Mouse (Mus musculus) layer of hippocampus, postnatal 25 days (tissue): ENCODE results near the gene Ppp1r13b. TPM values are rescaled to one million over a fixed set of nuclear protein-coding genes. Genes with fewer than 3 reads are reported as not detected.

Experiments
- DNase-seq, 2 experiments: peaks; one replicate each; pipeline ENCODE4 v3.0.0; 2022; ENCODE audit warnings: mixed read lengths in 2 of 2, low spot score in 1 of 2; ENCODE audit errors: extremely low spot score in 1 of 2
- total RNA-seq, 2 experiments: library from RNA; stranded (reverse); gene quantifications; 2 replicates each; pipeline ENCODE4 v1.2.3; 2021

Ppp1r13b gene
- total RNA-seq, 2 experiments from 2014 or later, result 89.5 to 91.9 TPM

DNA sequence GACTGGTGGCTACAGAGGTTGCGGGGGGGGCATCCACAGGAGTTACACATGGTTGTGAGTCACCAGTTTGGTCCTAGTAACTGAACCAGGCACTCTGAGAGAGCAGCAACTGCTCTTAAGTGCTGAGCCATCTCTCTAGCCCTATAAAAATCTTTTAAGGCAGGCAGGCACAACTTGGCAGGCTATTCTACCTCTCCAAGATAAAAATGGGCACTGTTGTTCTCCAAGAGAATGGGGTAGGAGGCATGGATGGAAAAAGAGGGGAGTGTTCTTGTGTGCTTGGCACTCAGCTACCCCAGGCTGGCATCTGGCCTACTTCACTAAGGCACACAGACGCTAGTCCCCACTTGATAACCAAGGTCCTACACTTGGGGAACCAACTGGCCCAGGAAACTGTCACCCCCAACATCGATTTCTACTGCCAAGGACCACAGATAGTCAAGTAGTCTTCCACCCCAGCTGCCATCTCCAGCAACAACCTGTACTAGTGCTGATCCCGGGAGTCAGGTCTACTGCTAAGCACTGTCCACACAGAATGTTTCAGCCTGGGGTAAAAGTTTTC lies 19.5 kb downstream of the Ppp1r13b start:
- no peak for DNase-seq

DNA sequence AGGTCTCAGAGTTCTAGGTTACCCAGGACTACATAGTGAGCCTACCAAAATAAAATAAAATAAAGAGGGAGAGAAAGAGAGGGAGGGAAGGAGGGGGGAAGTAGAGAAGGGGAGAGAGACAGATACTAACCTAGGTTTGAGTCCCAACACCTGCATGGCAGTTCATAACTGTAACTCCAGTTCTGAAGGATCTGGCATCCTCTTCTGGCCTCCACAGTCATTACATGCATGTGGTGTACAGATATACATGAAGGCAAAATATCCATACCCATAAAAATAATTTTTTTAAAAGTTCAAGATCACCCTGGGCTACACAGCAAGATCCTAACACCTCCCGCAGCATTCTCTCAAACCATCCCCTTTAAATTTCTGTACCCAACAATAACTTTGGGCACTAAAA lies 20.9 kb downstream of the Ppp1r13b start:
- no peak for DNase-seq

DNA sequence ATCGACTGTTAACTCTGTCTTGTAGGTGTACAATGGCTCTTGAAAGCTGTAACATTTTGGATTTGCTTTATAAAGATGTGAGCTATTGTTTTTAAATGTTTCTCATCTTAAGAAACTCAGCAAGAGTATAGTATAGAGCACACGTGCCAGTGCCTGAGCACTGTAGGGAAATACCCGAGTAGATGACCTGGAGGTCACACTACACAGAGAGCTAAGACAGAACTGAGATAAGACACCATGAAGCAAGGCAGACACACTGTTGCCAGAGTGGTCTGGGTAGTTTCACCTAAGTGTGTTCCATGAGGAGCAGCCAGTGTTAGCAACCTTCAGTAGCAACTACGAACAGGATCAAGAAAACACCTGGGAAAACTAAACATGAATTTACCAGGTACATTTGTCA lies 25.1 kb downstream of the Ppp1r13b start:
- no peak for DNase-seq

DNA sequence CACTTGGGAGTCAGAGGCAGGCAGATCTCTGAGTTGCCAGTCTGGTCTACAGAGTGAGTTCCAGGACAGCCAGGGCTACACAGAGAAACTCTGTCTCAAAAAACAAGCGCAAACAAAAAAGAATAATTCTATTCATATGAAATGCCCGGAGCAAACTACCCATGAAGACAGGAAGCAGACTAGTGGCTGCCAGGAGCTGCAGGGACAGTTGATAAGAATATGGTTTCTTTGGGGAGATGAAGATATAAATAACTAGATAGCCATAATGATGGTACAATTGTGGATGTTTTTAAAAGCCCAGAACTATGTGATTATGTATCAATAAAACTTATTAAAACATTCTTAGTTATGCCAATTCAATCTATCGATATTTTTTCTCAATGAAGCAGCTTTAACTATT lies 25.9 kb downstream of the Ppp1r13b start:
- DNase-seq, result no peak

DNA sequence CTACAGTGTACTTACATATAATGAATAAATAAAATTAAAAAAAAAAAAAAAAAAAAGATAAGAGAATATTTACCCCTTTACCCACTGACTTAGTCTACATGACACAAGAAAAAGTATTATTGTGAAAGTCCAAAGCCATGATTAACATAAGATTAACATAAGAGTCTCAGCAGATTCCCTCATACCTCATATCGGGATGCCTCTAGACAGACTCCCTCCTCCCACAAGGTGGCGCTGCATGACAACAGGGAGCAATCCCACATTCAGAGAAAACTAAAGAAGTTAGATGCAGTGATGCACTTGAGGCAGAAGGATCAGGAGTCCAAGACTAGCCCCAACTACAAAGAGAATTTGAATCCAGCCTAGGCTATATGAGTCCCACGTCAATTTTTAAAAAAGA lies 29.7 kb downstream of the Ppp1r13b start:
- peak; percentile 44 to 93 for DNase-seq

DNA sequence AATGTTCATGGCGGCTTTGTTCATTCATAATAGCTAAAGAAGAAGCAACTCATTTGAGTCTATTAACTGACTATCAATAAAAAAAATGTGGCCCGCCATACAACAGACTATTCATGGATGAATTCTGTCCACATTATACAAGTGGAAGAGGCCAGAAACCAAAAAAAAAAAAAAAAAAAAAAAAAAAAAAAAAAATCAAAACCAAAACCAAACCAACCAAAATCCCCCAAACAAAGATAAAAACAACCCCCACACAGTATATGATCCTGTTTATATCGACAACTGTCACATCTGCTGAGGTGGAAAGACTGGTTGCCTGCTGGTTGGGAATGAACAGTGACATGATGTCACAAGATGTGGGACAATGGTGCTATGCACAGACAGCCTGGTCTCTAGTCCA lies 32.4 kb downstream of the Ppp1r13b start:
- no peak for DNase-seq

DNA sequence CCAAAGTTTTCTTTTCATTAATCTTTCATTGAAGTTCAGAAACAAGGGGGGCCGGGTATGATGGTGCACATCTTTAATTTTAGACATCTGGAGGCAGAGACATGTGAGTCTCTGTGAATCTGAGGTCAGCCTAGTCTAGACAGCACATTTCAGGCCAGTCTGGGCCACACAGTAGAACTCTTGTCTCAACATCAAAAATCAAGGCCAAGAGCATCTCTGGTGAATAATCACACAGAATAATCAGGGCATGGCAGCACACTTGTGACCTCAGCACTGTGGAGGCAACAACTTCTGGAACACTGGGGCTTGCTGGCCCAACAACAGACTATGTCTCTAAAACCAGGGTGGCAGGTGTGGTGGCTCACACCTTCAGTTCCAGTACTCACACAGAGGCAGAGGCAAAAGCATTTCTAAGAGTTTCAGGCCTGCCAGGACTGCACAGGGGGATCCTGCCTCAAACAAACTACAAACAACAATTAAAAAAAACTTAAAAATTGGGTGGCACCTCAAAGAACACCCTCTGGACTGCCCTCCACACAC lies 33.2 kb downstream of the Ppp1r13b start:
- DNase-seq, result no peak

DNA sequence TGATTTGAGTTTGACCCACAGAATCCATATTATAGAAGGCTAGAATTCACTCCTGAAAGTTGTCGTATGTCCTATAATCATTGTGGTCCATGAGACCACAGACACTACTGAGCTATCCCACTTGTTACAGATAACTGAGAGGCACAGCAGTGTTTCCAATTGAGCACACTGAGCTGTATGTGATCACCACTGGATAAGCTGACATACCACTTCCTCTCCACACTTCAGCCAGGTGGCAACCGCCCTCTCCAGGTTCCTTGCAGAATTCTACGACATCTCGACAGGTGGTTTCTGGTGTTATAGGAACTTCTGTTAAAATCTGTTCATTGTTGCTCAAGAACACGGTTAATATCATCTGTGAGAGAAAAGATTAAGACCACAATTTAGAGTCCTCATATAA lies 35.8 kb downstream of the Ppp1r13b start:
- DNase-seq, result no peak

DNA sequence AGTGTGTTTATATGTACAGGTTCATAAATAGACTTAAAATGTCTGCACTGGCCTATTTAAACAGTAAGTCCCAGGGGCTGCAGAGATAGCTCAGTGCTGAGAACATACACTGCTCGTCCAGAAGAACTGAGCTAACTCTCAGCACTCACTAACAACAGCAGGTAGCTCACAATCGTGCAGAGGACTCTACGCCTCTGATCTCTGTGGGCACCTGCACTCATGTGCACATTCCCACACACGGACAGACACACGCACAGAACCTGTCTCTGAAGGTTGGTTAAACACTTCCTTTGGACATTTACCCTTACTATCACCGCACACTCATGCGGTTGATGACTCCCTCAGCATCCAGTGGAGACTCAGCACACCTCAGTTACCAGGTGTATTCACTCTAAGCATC lies 37.1 kb downstream of the Ppp1r13b start:
- DNase-seq, result no peak

DNA sequence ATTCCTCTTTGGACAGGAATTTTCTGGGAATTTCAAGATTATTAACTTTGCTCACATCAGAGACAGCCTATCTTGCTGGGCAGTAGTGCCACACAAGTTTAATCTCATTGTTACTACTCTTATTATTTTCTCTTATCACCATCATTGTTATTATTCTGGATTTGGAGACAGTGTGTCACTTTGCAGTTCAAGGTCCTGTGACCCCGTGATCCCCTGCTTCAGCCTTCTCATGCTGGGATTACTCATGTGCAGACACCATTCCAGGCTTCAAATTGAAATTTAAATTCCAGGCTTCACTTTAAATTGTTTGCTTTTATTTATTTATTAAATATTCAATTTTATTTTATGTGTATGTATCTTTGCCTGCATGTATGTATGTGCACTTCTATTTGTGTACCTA lies 38.1 kb downstream of the Ppp1r13b start:
- no peak for DNase-seq

DNA sequence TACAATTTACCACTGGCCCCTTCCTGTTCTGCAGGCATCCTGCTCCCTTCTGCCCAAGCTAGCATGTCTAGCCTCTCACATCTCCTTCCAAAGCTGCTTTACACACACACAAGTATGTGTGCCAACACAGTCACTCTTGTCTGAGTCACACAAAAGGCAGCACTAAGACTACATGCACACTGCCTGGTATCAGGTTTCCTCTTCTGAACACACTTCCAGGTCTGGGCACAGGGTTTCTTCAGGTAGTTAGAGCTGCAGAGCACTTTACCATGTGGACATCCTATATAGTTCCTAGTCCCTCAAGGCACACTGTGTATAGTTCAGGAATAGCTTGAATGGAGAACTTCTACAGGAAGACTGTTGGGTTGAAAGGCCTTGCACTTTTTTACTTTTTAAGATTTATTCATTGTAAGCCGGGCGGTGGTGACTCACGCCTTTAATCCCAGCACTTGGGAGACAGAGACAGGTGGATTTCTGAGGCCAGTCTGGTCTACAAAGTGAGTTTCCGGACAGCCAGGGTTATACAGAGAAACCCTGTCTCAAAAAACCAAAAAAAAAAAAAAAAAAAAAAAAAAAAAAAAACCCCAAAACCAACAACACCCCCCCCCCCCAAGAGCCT lies 43.6 kb downstream of the Ppp1r13b start:
- DNase-seq, result no peak

DNA sequence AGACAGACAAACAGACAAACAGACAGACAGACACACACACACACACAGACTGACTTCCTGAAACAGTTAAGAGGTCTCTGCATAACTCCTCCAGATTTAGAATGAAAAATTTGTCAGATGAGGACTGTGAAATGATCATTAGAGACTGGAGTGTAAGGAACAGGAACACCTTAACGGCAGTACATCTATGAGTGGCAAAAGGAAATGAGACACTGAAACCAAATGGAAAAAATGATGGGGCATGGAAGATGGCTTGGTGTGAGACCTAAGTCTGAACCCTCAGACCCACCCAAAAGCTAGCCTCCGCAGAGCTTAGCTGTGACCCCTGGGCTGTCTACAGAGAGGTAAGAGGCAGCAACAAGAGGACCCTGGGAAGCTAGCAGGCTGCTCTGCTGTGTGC lies 52.5 kb downstream of the Ppp1r13b start:
- DNase-seq, result no peak

DNA sequence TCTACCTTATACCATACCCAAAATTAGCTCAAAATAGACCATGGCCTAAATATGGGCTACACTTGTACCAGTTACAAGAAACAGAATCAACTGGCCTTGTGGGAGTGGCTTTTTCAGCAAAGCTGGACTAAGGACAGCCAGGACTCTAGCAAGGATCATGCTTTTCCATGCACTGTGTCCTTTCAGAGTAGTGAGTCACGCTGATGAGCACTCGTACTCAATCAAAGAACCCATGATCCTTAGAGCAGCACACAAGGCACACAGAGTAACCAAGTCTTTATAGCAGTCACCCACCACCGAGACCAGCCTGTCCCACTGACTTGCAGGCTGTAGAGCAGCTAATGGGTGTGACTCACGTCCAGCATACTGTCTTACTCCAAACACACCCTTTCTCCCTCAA lies 54.4 kb downstream of the Ppp1r13b start:
- no peak for DNase-seq

DNA sequence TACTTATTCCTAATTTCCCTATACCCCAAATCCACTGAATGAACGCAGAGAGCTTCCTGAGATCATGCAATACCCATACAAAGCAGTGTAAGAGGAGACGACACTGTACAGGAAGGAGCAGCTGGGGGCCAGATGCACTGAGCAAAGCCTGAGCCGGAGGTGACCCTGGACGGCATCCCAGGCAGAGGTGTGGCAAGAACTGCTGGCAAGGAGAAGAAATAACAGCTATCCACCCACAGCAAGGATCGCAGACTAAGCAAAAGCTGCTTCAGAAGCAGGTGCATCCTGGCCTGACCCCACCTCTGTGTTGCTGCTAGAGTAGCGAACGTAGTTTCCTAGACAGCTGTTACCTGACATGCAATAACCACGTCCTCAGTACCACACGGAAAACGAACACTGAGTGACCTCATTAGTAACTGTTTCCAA lies 54.9 kb downstream of the Ppp1r13b start:
- no peak for DNase-seq

DNA sequence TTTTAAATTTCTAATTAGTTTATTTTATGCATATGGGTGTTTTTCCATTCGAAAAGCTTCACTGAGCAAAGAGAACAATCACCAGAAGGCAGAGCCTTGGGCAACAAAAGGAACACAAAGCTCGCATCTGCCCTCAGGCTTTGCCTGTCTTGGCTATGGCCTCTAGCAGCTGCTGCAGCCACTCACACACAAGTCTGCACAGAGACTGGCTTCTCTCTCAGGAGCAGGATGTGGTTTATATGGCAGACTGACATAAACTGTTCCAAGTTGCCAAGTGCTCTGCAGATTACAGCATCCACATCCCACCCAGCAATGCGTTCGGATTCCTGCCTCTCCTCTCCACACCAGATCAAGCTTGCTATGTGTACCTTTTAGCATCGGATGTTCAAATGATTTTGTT lies 56.2 kb downstream of the Ppp1r13b start:
- DNase-seq, result no peak

DNA sequence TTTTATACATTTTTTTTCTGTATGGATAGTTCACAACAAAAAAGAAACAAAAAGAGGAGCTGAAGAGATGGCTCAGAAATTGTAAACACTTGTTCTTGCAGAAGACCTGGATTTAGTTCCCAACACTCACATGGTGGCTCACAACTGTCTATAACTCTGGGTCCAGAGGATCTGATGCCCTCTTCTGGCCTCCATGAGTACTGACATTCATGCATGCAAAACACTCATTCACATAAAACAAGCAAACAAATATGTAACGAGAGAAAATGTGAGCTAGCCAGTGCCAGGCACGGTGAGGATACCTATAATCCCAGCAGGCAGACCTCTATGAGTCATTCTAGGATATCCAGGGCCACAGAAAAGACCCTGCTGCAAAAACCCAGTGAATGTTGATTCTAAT lies 56.7 kb downstream of the Ppp1r13b start:
- DNase-seq, result no peak

DNA sequence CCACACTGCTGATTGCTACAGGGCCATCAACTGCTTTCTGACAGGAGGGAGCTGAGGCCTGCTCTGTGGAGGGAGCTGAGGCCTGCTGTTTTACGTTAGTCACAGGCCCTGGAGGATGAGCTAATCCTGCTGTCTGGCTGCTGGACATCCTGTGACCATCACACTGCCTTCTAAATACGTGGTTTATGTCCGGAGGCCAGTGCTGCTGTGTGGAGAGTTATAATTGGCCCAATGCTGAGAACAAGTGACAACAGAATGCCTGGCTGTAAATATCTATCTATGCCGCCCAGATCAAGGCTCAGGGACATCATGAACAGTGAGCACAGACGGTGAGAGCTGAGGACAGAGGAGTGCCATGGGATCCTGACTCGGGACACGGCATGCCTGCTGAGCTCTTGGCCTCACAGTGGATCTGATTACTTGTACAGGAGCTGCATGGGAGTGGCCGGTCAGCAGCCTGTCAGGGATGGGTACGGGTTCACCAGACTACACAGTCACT lies 59.6 kb downstream of the Ppp1r13b start:
- DNase-seq, result no peak

DNA sequence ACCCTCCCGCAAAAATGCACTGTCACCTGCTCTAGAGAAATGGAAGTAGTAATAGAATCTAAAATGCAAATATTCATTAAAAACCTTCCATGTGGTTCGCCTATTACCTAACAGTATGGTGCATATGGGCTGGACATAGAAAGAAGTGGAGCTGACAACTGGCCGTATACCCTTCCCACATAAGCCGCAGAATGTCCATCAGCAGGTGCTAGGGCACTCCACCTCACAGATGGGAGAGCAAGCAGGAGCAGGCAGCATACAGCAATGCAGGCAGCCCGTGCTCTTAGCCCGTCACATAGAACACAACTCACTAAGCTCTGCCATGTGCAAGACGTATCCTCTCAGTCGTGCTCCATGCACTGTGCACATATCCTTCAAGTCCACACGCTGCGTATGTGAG lies 61.1 kb downstream of the Ppp1r13b start:
- no peak for DNase-seq

DNA sequence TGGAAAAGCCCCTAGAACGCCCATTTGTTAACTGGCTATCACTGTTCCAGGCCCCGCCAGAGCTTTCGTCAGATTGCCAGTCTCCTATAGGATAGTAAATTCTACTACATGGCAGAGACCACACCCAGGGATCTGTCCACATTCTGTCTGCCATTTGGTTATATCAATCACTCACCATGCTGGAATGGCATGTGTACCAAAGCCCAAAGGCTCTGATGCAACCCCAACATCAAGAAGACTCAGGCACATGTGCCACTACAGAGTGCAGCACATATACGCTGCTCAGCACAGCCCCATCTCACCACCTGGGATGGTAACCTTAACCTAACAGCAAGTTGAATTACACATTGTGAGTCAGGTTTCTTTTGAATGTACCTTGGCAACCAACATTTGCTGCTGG lies 62.0 kb downstream of the Ppp1r13b start:
- no peak for DNase-seq

DNA sequence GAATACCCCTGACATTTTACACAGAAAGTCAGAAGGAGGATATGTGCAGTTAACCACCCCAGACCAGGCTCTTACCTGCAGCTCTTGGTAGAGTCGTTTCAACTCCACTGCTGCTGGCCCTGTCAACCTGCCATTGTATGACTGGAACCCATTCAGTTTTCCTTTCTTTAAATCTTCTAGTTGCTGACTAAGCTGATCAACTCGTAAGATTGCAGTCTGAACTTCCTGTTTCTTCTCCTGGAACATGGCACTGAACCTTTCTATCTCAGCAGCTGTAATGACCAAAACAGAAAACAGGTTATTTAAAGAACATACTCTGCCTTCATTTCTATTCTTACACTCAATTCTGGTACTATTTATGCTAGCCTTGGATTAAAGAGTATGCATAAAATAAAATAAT lies 64.4 kb downstream of the Ppp1r13b start:
- no peak for DNase-seq

DNA sequence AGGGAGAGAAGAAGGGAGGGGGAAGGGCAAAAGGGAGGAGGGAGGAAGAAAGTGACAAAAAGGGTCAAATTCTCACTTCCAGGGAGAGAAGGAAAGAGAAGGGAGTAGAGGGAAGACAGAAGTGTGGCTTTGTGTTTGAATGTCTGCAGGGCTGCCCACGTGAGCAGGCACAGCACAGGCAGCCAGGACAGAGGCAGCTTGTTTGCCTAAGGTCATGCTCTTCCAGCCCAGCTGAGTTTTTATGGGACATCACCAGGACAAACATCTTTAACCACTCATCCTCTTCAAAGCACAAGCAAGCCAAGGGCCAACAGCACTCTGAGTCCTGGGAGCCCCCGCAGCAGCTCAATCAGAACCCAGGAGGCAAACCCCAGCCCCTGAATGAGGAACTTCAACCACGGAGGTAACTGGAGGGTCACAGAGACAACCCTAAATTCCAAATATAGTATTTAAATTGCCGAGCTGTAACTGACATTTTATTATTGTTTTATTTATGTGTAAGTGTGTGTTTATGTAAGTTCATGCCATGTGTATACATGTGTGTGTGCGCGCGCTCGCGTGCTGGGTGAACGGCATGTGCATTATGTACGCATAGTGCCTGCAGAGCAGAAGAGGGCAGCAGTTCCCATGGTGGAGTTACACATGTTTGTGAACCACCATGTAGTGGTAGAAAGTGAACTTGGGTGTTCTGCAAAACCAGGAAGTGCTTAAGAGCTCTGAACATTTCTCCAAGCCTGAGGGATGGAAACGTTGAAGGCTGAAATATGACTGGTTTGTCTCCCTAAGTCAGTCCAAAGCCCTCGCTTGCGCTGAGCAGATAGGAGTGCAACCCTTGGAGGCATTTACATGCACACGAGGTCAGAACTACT lies 65.1 kb downstream of the Ppp1r13b start:
- no peak for DNase-seq
